Mouse (Mus musculus) right cerebral cortex, postnatal 14 days (tissue): ENCODE measurements around the gene Adgra1.

Source experiments
- DNase-seq: peaks from one replicate; pipeline ENCODE4 v3.0.0; 2022

Gene Adgra1

GRCm38 (mm10) chr7:139850677-139851076 lies 16.7 kb downstream of the Adgra1 start:
- no peak for DNase-seq

GRCm38 (mm10) chr7:139851098-139851497 lies 17.1 kb downstream of the Adgra1 start:
- DNase-seq, result peak; percentile 53

- DNase-seq, result no peak
Observed at GRCm38 (mm10) chr7:139855261-139855660, 21.3 kb downstream of the Adgra1 start.

- DNase-seq, result peak; percentile 73
Observed at GRCm38 (mm10) chr7:139861411-139861810, 27.4 kb downstream of the Adgra1 start.

- no peak for DNase-seq
Observed at GRCm38 (mm10) chr7:139863076-139863475, 29.1 kb downstream of the Adgra1 start.

GRCm38 (mm10) chr7:139864253-139864652 lies 30.3 kb downstream of the Adgra1 start:
- no peak for DNase-seq

- no peak for DNase-seq
Observed at GRCm38 (mm10) chr7:139864871-139865270, 30.9 kb downstream of the Adgra1 start.

- DNase-seq, result no peak
Observed at GRCm38 (mm10) chr7:139871014-139871413, 37.0 kb downstream of the Adgra1 start.

GRCm38 (mm10) chr7:139877167-139877792 lies 43.3 kb downstream of the Adgra1 start:
- peak; percentile 69 for DNase-seq

- no peak for DNase-seq
Observed at GRCm38 (mm10) chr7:139878122-139878521, 44.1 kb downstream of the Adgra1 start.

GRCm38 (mm10) chr7:139878621-139879020 lies 44.6 kb downstream of the Adgra1 start:
- no peak for DNase-seq

GRCm38 (mm10) chr7:139883545-139883944 lies 49.6 kb downstream of the Adgra1 start:
- no peak for DNase-seq

- DNase-seq, result no peak
Observed at GRCm38 (mm10) chr7:139891779-139892178, 57.8 kb downstream of the Adgra1 start.

- DNase-seq, result peak; percentile 72
Observed at GRCm38 (mm10) chr7:139894655-139895557, 60.9 kb downstream of the Adgra1 start, which contains the start of gene Kndc1. Kndc1 (plus strand) TSS chr7:139894696.

- peak; percentile 2 for DNase-seq
Observed at GRCm38 (mm10) chr7:139896271-139896670, 62.3 kb downstream of the Adgra1 start.

GRCm38 (mm10) chr7:139896796-139897195 lies 62.8 kb downstream of the Adgra1 start:
- DNase-seq, result peak; percentile 1

- no peak for DNase-seq
Observed at GRCm38 (mm10) chr7:139898606-139899005, 64.6 kb downstream of the Adgra1 start.

- DNase-seq, result no peak
Observed at GRCm38 (mm10) chr7:139899505-139899904, 65.5 kb downstream of the Adgra1 start.

- no peak for DNase-seq
Observed at GRCm38 (mm10) chr7:139900456-139900855, 66.5 kb downstream of the Adgra1 start.

- DNase-seq, result no peak
Observed at GRCm38 (mm10) chr7:139900896-139901295, 66.9 kb downstream of the Adgra1 start.

GRCm38 (mm10) chr7:139901981-139902380 lies 68.0 kb downstream of the Adgra1 start:
- no peak for DNase-seq

GRCm38 (mm10) chr7:139905261-139905660 lies 71.3 kb downstream of the Adgra1 start:
- no peak for DNase-seq

GRCm38 (mm10) chr7:139905661-139906060 lies 71.7 kb downstream of the Adgra1 start:
- no peak for DNase-seq

- DNase-seq, result no peak
Observed at GRCm38 (mm10) chr7:139908176-139908575, 74.2 kb downstream of the Adgra1 start.
